20 mouse cellular contexts compared by ENCODE assay signal in the genomic region with DNA sequence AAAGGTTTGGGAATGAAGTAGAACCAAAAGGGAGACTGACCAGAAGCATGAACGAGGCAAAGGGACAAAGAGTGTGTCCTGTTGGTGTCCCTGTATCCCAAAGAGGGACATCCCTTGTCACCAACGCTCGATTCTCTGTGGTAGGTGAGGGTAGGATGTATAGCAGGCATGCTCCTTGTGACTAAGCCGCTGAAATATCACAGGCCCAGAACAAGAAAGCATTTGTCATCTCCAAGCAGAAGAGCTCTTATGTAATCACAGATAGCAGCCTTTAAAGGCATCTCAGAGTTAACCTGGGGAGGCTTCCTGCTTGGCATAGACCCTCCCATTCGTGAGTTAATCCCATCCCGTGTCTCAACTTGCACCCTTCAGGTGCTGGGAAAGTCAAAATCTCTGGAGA. TPM values are rescaled to one million over a fixed set of nuclear protein-coding genes. Genes with fewer than 3 reads are reported as not detected.
"Had no signal": no experiment of that assay in that cellular context is flagged by ENCODE, and none has a peak within 500 bp of the region (broad histone marks: within the 10 kb centered on the region; RNA-seq: fewer than 3 reads in every experiment).

No protein-coding gene starts in this region.

- ATAC-seq: midbrain, embryonic 16.5 days had no signal

- DNase-seq: lung, adult 18-20 months; lung, embryonic 14.5 days; lung, postnatal 10 days; lung, postnatal 4 days; midbrain, embryonic 14.5 days; retina, postnatal 1 day; right cerebral cortex, adult 18-20 months; right cerebral cortex, postnatal 25 days; right cerebral cortex, postnatal 4 days; spleen, adult 18-20 months; thymus, adult 18-20 months; thymus, postnatal 14 days; thymus, postnatal 36 days had no signal

- H3K4me3 ChIP-seq: midbrain, embryonic 10.5 days; midbrain, embryonic 12.5 days; myocyte; neural tube, embryonic 13.5 days; neural tube, embryonic 15.5 days had no signal

- H3K4me1 ChIP-seq: midbrain, embryonic 12.5 days; neural tube, embryonic 15.5 days had no signal

- H3K27ac ChIP-seq: midbrain, embryonic 10.5 days; midbrain, embryonic 12.5 days; neural tube, embryonic 13.5 days; neural tube, embryonic 15.5 days had no signal

RNA-seq across cellular contexts. Expression of a gene that starts 8.8 kb away (rescaled TPM):
- total RNA-seq: megakaryocyte-erythroid progenitor cell, adult 5-6 weeks had no signal
- polyA plus RNA-seq: midbrain, embryonic 10.5 days; myocyte had no signal
